ENCODE assay signal across 13 mouse cellular contexts in genomic region chr7:45075405-45075804, GRCm38 (mm10). TPM values are rescaled to one million over a fixed set of nuclear protein-coding genes. Genes with fewer than 3 reads are reported as not detected.
DNase-seq lines count a peak whose midpoint lies in the region; TF ChIP-seq lines count a peak whose summit lies in the region.
"Had no signal": no experiment of that assay in that cellular context is flagged by ENCODE, and none has a peak within 500 bp of the region (broad histone marks: within the 10 kb centered on the region; RNA-seq: fewer than 3 reads in every experiment).

No protein-coding gene starts in this region.

- H3K36me3 ChIP-seq in CH12.LX (replicated peaks in 1 of 2; ENCODE audit: control insufficient read depth in 1 of 2, insufficient read depth in 1 of 2, low read length in 1 of 2): peaks cover 47 to 62% of the 10 kb centered on the region in 2 experiments
- peaks cover 15% of the 10 kb centered on the region for H3K36me3 ChIP-seq in thymus, adult 2 months (ENCODE audit: control insufficient read depth, insufficient read depth, low read length)

- TF ChIP-seq POLR2A in CH12.LX (IDR thresholded peaks at IDR 0.05; ENCODE audit: low read depth, low read length): no peak
- TF ChIP-seq POLR2A in thymus, adult 2 months (IDR thresholded peaks at IDR 0.05; ENCODE audit: control insufficient read depth, extremely low read depth, insufficient read depth, low read length, poor library complexity): no peak

- TF ChIP-seq RAD21 in CH12.LX (IDR thresholded peaks at IDR 0.05; ENCODE audit: low read depth, low read length): no peak

- TF ChIP-seq CTCF in CH12.LX (conservative IDR thresholded peaks at IDR 0.05 in 1 of 2, IDR thresholded peaks at IDR 0.05 in 1 of 2; ENCODE audit: low read depth in 2 of 2, low read length in 2 of 2): no peak
- TF ChIP-seq CTCF in thymus, adult 2 months (IDR thresholded peaks at IDR 0.05; ENCODE audit: borderline replicate concordance, control insufficient read depth, extremely low read depth, insufficient read depth, low read length, poor library complexity): no peak

- peaks cover 7 to 8% of the 10 kb centered on the region in 2 experiments; a peak in 2 of 4 replicates for H3K4me1 ChIP-seq in CH12.LX (ENCODE audit: control insufficient read depth in 1 of 2, insufficient read depth in 2 of 2)
- 0 out of 2 replicates have a peak, but pooled peaks cover 4% of the 10 kb centered on the region for H3K4me1 ChIP-seq in thymus, adult 2 months (replicated peaks; ENCODE audit: control insufficient read depth, insufficient read depth, low read length)
- H3K4me1 ChIP-seq: hindbrain, embryonic 12.5 days had no signal

- peaks cover 10% of the 10 kb centered on the region; the same call in 1 of the 2 replicates for H3K79me2 ChIP-seq in CH12.LX (replicated peaks; ENCODE audit: control insufficient read depth, extremely low read depth, insufficient read depth, poor library complexity, severe bottlenecking)

- in situ Hi-C loops in CH12.LX (cut with MboI; ENCODE audit: low pct_ligation_motif_present, low pct_unique_long_range_greater_than_20kb, low sequenced_read_pairs): no loop called here

- dilution Hi-C loops in CH12.LX (cut with MboI; ENCODE audit: extremely low pct_ligation_motif_present, extremely low pct_unique_long_range_greater_than_20kb, low sequenced_read_pairs): no loop called here

- no peak overlapping the region for H3K27ac ChIP-seq in CH12.LX (ENCODE audit: insufficient read depth, low read depth)
- H3K27ac ChIP-seq in thymus, adult 2 months (ENCODE audit: control insufficient read depth, insufficient read depth, low read length): no peak overlapping the region
- H3K27ac ChIP-seq: hindbrain, embryonic 12.5 days had no signal

- H3K4me2 ChIP-seq in CH12.LX (ENCODE audit: insufficient read depth, low read depth, poor library complexity, severe bottlenecking): no peak overlapping the region
- H3K4me2 ChIP-seq: hindbrain, embryonic 12.5 days had no signal

- no peaks in the 10 kb centered on the region for H3K27me3 ChIP-seq in CH12.LX (replicated peaks)
- H3K27me3 ChIP-seq in thymus, adult 2 months (ENCODE audit: control insufficient read depth, insufficient read depth, low read length): no peaks in the 10 kb centered on the region
- H3K27me3 ChIP-seq: hindbrain, embryonic 12.5 days had no signal

- DNase-seq in heart, adult 18-20 months: peak; percentile 60 to 74
- DNase-seq in heart, adult 8-10 months (ENCODE audit: low spot score): no peak
- no peak for DNase-seq in CH12.LX (ENCODE audit: extremely low read depth)
- peak; percentile 51 for DNase-seq in fibroblast of lung, adult 2 months (ENCODE audit: low read depth)
- DNase-seq in heart, postnatal 4 days: peak; percentile 57
- no peak for DNase-seq in spleen, postnatal 10 days (ENCODE audit: low spot score in 2 of 2)
- DNase-seq in thymus, adult 2 months: no peak
- no peak for DNase-seq in cerebellum, adult 8-10 months
- DNase-seq: cerebellum, adult 11 months; kidney, postnatal 14 days; spleen, adult 18-20 months; thymus, postnatal 36 days had no signal

- H3K9ac ChIP-seq in CH12.LX (ENCODE audit: insufficient read depth, low read depth): no peak overlapping the region
- H3K9ac ChIP-seq: hindbrain, embryonic 12.5 days had no signal

- H3K4me3 ChIP-seq in CH12.LX (replicated peaks in 1 of 3; ENCODE audit: low read depth in 2 of 3, low read length in 2 of 3, poor library complexity in 1 of 3): no peak overlapping the region
- H3K4me3 ChIP-seq in thymus, adult 2 months (ENCODE audit: control insufficient read depth, insufficient read depth, low read length): no peak overlapping the region
- H3K4me3 ChIP-seq: hindbrain, embryonic 12.5 days had no signal

- TF ChIP-seq EP300 in CH12.LX (IDR thresholded peaks at IDR 0.05; ENCODE audit: low read length): no peak

- H3K9me3 ChIP-seq in CH12.LX (replicated peaks; ENCODE audit: low read length): no peaks in the 10 kb centered on the region
- H3K9me3 ChIP-seq: hindbrain, embryonic 12.5 days had no signal

- WGBS in thymus, adult 2 months: 97% methylated on average over 4 of the region's 4 CpGs

TF ChIP-seq in CH12.LX, 34 proteins besides CTCF, POLR2A, EP300 and RAD21:
- no peak for TF ChIP-seq MYC (IDR thresholded peaks at IDR 0.05; ENCODE audit: low read depth, low read length)
- peak; percentile 46; the same call in 1 of the 2 replicates for TF ChIP-seq MEF2A (IDR thresholded peaks at IDR 0.05; ENCODE audit: borderline replicate concordance, low read depth, low read length)
- no peak for TF ChIP-seq TBP (conservative IDR thresholded peaks at IDR 0.05; ENCODE audit: low read depth, low read length)
- no peak for TF ChIP-seq ZNF384 (IDR thresholded peaks at IDR 0.05; ENCODE audit: low read depth, low read length)
- TF ChIP-seq USF1 (IDR thresholded peaks at IDR 0.05; ENCODE audit: low read depth, low read length): no peak
- TF ChIP-seq POLR2AphosphoS2 (IDR thresholded peaks at IDR 0.05; ENCODE audit: low read depth, low read length): no peak
- no peak for TF ChIP-seq E2F4 (IDR thresholded peaks at IDR 0.05; ENCODE audit: insufficient replicate concordance, low read depth, low read length)
- TF ChIP-seq USF2 (conservative IDR thresholded peaks at IDR 0.05; ENCODE audit: low read depth, low read length): no peak

RNA-seq across cellular contexts. Expression of gene Prrg2, which starts 12.9 kb away (rescaled TPM):
- 1 to 10 TPM; 7.8 TPM for total RNA-seq in heart, adult 18-20 months (2021)
- 1 to 10 TPM; 5.6 to 7.8 (median 6.7) TPM for total RNA-seq in heart, adult 8-10 months (2022)
- total RNA-seq in CH12.LX (2012; rRNA removed) (7.1 and 7.6 TPM in 2 replicates), CH12.LX (2014; rRNA removed) (6.1 and 6.7 TPM in 2 replicates)
- polyA plus RNA-seq in CH12.LX (2012; ENCODE audit: insufficient read length, low read depth): 7.2 and 7.7 TPM in 2 replicates
- total RNA-seq in heart, postnatal 4 days (2021): 10 to 100 TPM in 1 of 2 experiments, 1 to 10 TPM in 1; 9.5 to 10.2 TPM
- polyA plus RNA-seq in thymus, adult 2 months (2012; rRNA removed): 32.4 and 40.5 TPM in 2 replicates

RNA-seq across cellular contexts. Expression of gene Nosip, which starts 13.2 kb away (rescaled TPM):
- 10 to 100 TPM; 29.6 to 35.2 TPM for total RNA-seq in heart, adult 18-20 months (2021)
- 10 to 100 TPM; 30.6 to 33.8 (median 32.7) TPM for total RNA-seq in heart, adult 8-10 months (2022)
- 73.2 and 86.8 TPM in 2 replicates for total RNA-seq in CH12.LX (2012; rRNA removed)
- total RNA-seq in CH12.LX (2014; rRNA removed): 79.3 and 81.4 TPM in 2 replicates
- 72.4 and 83.9 TPM in 2 replicates for polyA plus RNA-seq in CH12.LX (2012; ENCODE audit: insufficient read length, low read depth)
- total RNA-seq in heart, postnatal 4 days (2021): 10 to 100 TPM; 31.7 to 34.6 TPM
- polyA plus RNA-seq in thymus, adult 2 months (2012; rRNA removed): 159 and 165 TPM in 2 replicates

RNA-seq across cellular contexts. Expression of gene Rcn3, which starts 16.6 kb away (rescaled TPM):
- 10 to 100 TPM; 20.0 to 20.7 TPM for total RNA-seq in heart, adult 18-20 months (2021)
- total RNA-seq in heart, adult 8-10 months (2022): 10 to 100 TPM; 17.8 to 27.4 (median 21.4) TPM
- 0.38 and 0.42 TPM in 2 replicates for total RNA-seq in CH12.LX (2012; rRNA removed)
- not detected in 2 replicates for total RNA-seq in CH12.LX (2014; rRNA removed)
- polyA plus RNA-seq in CH12.LX (2012; ENCODE audit: insufficient read length, low read depth): not detected in 2 replicates
- 10 to 100 TPM; 88.0 to 90.9 TPM for total RNA-seq in heart, postnatal 4 days (2021)
- polyA plus RNA-seq in thymus, adult 2 months (2012; rRNA removed): 22.2 and 34.9 TPM in 2 replicates

RNA-seq across cellular contexts. Expression of gene Prr12, which starts 22.7 kb away (rescaled TPM):
- 10 to 100 TPM; 21.5 to 21.9 TPM for total RNA-seq in heart, adult 18-20 months (2021)
- 10 to 100 TPM; 22.4 to 26.3 (median 24.9) TPM for total RNA-seq in heart, adult 8-10 months (2022)
- 5.7 and 6.5 TPM in 2 replicates for total RNA-seq in CH12.LX (2012; rRNA removed)
- total RNA-seq in CH12.LX (2014; rRNA removed): 1.1 and 1.2 TPM in 2 replicates
- 18.0 and 20.5 TPM in 2 replicates for polyA plus RNA-seq in CH12.LX (2012; ENCODE audit: insufficient read length, low read depth)
- total RNA-seq in heart, postnatal 4 days (2021): 10 to 100 TPM; 35.4 to 36.7 TPM
- 32.7 and 43.5 TPM in 2 replicates for polyA plus RNA-seq in thymus, adult 2 months (2012; rRNA removed)

RNA-seq across cellular contexts. Expression of gene Fcgrt, which starts 28.2 kb away (rescaled TPM):
- total RNA-seq in heart, adult 18-20 months (2021): 10 to 100 TPM; 60.3 to 66.8 TPM
- total RNA-seq in heart, adult 8-10 months (2022): 10 to 100 TPM; 65.6 to 77.1 (median 67.5) TPM
- total RNA-seq in CH12.LX (2012; rRNA removed) (0.13 and 0.17 TPM in 2 replicates), CH12.LX (2014; rRNA removed) (not detected in 2 replicates)
- 0.15 and 0.16 TPM in 2 replicates for polyA plus RNA-seq in CH12.LX (2012; ENCODE audit: insufficient read length, low read depth)
- 10 to 100 TPM; 35.3 to 41.1 TPM for total RNA-seq in heart, postnatal 4 days (2021)
- 30.8 and 38.9 TPM in 2 replicates for polyA plus RNA-seq in thymus, adult 2 months (2012; rRNA removed)

Comparison
In these comparisons a context has a peak if more than half of its experiments do, and no peak if none do; other contexts are left out.
1. DNase-seq: peak in heart, adult 18-20 months (2 of 2), fibroblast of lung, adult 2 months (single experiment) and heart, postnatal 4 days (single experiment); none in heart, adult 8-10 months (single experiment), CH12.LX (single experiment), spleen, postnatal 10 days (0 of 2), thymus, adult 2 months (single experiment) and cerebellum, adult 8-10 months (single experiment).
2. RNA of gene Rcn3, which starts 16.6 kb away (total RNA-seq): 88.0 to 90.9 TPM in heart, postnatal 4 days, 17.8 to 27.4 TPM in heart, adult 8-10 months and 20.0 to 20.7 TPM in heart, adult 18-20 months; 0.38 to 0.42 TPM in CH12.LX; every median in the first group is over 10 times any median in the second.